Mouse (Mus musculus) megakaryocyte, embryonic 14.5 days (primary cell): ENCODE data around the gene Gli3.

Source experiments
- FLI1 ChIP-seq: IDR thresholded peaks from 2 replicates; pipeline ENCODE4 v1.6.1; 2012; ENCODE audit warnings: low read length, inconsistent platforms, mixed read lengths
- GATA1 ChIP-seq: IDR thresholded peaks from 3 replicates; pipeline ENCODE4 v1.6.1; 2012; ENCODE audit warnings: mixed read lengths, low read length, inconsistent platforms, borderline replicate concordance

DNA sequence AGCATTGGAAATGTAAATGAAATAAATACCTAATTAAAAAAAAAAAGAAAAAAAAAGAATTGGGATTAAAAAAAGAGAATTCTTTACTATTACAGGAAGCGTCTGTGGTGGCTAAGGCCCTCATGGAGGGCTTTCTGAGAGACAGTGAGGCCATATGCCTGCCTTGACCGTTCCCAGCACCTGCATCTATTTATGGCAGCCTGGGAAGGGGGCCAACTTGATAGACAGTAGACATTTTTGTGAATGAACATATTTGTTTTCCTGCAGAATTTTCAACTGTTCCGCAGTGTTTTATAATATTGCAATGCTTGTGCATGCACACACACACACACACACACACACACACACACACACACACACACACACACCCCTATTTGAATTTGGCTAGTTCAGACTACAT, 9.7 kb downstream of the Gli3 start:
- TF ChIP-seq GATA1 (no peak), FLI1 (no peak)
